Mouse (Mus musculus) bone marrow, adult 2 months (tissue): ENCODE results near the gene Cyp4f17. TPM values are rescaled to one million over a fixed set of nuclear protein-coding genes. Genes with fewer than 3 reads are reported as not detected.
"Not testable (repeated sequence)": the region's sequence is repeated elsewhere in the genome, so short reads cannot be mapped to it uniquely, and the experiment has no call there.

Experiments used
- H3K27ac ChIP-seq: fragments of 200-500 bp; 2 replicates; pipeline ENCODE4 v1.5.1; 2012; ENCODE audit warnings: low read depth, mild to moderate bottlenecking, control low read depth, inconsistent platforms, low read length; ENCODE audit not compliant: control insufficient read depth, poor library complexity, insufficient read depth
- H3K4me1 ChIP-seq: fragments of 200-500 bp; 2 replicates; pipeline ENCODE4 v1.6.1; 2011; ENCODE audit warnings: low read length; ENCODE audit not compliant: control insufficient read depth, insufficient read depth
- H3K4me3 ChIP-seq: fragments of 200-500 bp; replicated peaks from 2 replicates; pipeline ENCODE3; 2011; ENCODE audit warnings: mild to moderate bottlenecking, low read depth, low read length, control low read depth; ENCODE audit not compliant: control insufficient read depth
- CTCF ChIP-seq: fragments of 200-500 bp; IDR thresholded peaks from 2 replicates; pipeline ENCODE4 v1.5.1; 2011; ENCODE audit warnings: low read length, control low read depth; ENCODE audit not compliant: control insufficient read depth, insufficient read depth
- POLR2A ChIP-seq: fragments of 200-500 bp; IDR thresholded peaks from 2 replicates; pipeline ENCODE4 v1.6.1; 2011; ENCODE audit warnings: low read depth, mild to moderate bottlenecking, control low read depth, low read length, borderline replicate concordance; ENCODE audit not compliant: control insufficient read depth
- WGBS: fragments of 180-500 bp; shearing (Covaris S2); methylation state at CpG from one replicate; pipeline ENCODE4 v1.1.7; 2018; 5-methylcytosine and 5-hydroxymethylcytosine counted together
- polyA plus RNA-seq: library from polyadenylated mRNA; stranded (reverse); fragments of >200 nt; gene quantifications from 2 replicates; pipeline ENCODE4 v1.2.4, GENCODE M21; 2011; ENCODE audit warnings: low replicate concordance; ENCODE audit not compliant: missing spikeins, insufficient read depth, insufficient read length

Cyp4f17 gene
- polyA plus RNA-seq, 1 experiment, result 3.3 TPM

DNA sequence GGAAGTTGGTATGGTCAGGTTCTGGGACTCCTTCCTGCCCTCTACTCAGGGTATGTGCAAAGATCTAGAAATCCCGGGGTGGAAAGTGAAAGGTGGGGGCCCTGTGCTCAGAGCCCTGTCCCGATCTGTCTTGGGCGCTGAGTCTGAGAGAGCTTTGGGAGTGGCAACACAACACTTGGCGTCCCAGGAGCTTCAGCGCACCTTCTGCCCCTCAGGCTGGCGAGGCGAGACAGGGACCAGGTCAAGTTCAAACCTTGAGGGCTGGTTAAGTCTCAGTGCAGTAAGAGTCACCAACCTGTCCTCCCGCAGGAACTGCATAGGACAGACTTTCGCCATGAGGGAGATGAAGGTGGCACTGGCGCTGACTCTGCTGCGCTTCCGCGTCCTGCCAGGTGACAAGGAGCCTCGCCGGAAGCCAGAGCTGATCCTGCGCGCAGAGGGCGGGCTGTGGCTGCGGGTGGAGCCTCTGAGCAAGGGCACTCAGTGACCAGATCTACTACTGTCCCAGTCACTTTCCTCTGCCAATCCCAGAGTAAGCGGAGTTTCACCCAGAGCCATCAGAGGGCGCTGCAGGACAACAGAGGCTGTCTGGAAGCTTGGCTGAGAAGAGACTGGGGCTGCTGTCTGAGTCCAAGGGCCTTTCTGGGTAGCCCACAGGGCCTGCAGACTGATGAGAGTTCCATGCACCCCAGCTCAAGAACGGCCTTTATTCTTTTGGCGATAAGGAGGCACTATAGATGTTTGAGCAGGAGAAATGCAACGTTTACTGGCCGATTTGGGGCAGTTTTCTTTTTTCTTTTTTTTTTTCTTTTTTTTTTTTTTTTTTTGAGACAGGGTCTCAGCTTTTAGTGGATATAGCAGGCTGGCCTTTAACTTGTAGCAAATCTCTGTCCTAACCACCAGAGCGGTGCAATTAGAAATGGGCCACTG is 22.8 kb downstream of the Cyp4f17 start:
- TF ChIP-seq POLR2A (peak; percentile 39; the same call in 1 of the 2 replicates), CTCF (peak; percentile 94)
- Histone ChIP-seq H3K4me3 (peak overlapping the region; percentile 71), H3K4me1 (peaks cover 2% of the 10 kb centered on the region; the same call in 1 of the 2 replicates), H3K27ac (peak overlapping the region; percentile 47; the same call in 1 of the 2 replicates)
- 20% methylated on average over 26 of the region's 26 CpGs for WGBS

DNA sequence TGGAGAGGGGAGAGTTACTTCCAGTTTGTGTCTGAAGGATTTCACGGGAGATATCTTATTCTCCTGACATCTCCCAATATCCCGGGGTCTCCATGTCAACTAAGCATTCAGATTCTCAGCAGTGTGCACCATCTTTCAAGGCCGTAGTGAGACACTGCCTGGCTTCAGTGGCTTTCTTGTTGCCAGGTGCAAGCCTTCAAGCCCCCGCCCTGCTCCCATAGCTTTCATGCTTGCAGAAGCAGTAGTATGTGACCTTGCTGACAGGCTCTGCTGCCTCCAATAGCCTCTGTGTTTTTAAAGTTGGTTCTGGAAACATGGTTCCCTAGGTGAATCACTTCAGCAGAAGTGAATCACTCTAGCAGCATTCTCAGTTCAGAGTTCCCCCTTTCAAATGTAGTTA is 26.5 kb downstream of the Cyp4f17 start:
- WGBS, result 72% methylated on average over 4 of the region's 4 CpGs
- H3K27ac ChIP-seq, H3K4me1 ChIP-seq, H3K4me3 ChIP-seq: not testable (repeated sequence)

DNA sequence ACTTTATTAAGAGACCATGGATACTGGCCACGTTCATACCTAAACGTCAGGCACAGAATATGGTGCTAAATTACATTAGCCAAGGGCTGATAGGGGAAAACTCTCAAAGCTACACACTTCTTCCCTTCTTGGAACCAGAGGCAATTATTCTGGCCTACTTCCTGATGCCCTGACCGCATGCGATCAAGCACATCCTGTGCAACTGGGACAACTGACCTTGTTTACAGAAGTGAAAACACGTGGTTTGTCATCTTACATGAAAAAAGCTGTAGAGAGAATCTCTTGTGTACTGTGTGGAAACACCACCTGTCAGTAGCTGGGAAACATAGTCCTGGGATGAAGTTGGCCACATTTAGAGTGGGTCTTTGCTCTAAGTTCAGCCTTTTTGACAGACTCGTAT is 28.2 kb downstream of the Cyp4f17 start:
- 19% methylated on average over 6 of the region's 6 CpGs for WGBS
- TF ChIP-seq CTCF (no peak), POLR2A (no peak)

DNA sequence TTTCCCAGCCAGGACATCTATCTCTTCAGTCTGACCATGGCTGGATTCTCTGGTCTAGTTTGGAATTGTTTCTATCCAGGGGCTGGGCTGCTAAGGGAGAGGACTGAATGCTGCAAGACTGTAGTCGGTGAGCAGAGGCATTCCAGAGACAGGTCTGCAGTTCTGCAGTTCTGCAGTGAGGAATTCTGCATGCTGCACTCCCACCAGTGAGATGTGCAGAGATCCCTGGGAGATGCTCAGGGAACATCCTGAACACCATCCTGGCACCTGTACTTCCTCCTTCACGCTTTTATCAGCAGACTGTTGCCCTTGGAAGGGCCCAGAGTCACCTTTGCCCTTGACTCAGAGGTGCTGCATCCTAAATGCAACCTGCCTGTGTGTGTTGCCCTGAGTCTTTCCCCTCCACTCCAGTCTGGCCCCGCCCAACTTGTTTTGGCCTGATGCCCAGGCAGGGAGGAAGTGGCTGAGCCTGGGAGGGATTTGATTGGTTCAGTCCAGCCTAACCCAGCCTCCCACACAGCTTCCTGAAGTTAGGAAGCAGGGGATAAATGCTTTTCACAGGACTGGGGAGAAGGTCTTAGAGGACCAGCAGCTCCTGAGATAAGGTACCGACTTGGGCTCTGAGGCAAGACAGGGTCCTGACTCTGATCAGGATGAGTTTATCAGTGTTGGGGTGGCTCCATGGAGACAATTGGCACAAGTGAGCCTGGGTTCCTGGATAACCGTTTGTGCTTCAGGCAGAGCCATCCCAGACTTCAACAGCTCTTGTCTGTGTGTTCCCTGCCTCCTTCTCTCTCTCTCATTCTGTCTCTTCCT is 30.4 kb downstream of the Cyp4f17 start, which contains the start of gene Cyp4f16:
TSS of gene Cyp4f16 (plus strand) at position 508 of the 816 bp plus-strand sequence.
- peak within 1 kb of the TSS; percentile 55 for H3K4me3 ChIP-seq
- H3K4me1 ChIP-seq, H3K27ac ChIP-seq: not testable (repeated sequence)
- 5% methylated on average over 5 of the region's 5 CpGs for WGBS

More for the DNA sequence above, 28.2 kb downstream of the Cyp4f17 start:
- Histone ChIP-seq H3K4me1 (peaks cover 2% of the 10 kb centered on the region; the same call in 1 of the 2 replicates), H3K27ac (no peak overlapping the region), H3K4me3 (no peak overlapping the region)

DNA sequence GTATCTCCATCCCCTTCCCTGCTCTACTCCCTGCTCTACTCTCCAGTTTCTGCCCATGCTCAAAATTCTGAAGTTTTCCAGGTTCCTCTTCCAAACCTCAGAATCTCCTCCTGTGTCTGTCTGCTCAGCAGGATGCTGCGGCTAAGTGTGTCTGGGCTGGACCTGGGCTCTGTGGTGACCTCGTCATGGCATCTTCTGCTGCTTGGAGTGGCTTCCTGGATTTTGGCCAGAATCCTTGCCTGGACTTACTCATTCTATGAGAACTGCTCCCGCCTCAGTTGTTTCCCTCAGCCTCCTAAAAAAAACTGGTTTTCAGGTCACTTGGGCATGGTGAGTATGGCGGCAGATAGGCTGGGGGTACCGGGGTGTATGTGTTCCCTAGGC is 31.0 kb downstream of the Cyp4f17 start:
- 41% methylated on average over 5 of the region's 5 CpGs for WGBS
- no peak overlapping the region for H3K27ac ChIP-seq
- TF ChIP-seq POLR2A (no peak), CTCF (no peak)
- H3K4me3 ChIP-seq, result peak overlapping the region; percentile 55
- peaks cover 2% of the 10 kb centered on the region; the same call in 1 of the 2 replicates for H3K4me1 ChIP-seq

DNA sequence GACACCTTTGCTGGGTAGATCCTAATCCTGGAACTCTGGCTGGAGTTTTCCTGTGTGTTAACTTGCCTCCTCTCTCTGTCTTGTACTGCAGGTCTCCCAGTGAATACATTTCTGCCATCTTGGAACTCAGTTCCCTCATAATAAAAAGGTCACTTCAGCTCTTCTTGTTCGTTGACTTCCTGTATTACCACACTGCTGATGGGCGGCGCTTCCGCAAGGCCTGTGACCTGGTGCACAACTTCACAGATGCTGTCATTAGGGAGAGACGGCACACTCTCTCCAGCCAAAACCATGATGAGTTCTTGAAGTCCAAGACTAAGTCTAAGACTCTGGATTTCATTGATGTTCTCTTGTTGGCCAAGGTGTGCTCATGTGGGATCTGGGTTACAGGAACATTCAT is 38.9 kb downstream of the Cyp4f17 start:
- WGBS, result 62% methylated on average over 5 of the region's 5 CpGs

DNA sequence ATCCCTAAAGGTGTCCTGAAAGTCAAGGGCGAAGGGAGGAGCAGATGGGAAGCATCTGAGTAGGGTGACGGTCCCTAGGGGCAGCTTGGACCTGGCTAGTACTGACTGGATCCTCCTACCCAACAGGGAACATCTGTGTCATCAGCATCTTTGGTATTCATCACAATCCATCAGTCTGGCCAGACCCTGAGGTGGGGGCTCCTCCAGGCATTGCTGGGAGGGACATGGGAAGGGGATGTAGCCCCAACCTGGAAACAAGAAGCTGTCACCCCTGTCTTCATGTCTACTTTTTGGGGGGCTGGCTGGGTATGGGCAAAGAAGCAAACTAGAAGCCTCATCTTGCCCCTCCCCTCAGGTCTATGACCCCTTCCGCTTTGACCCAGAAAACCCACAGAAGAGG is 44.5 kb downstream of the Cyp4f17 start:
- H3K27ac ChIP-seq, H3K4me1 ChIP-seq, H3K4me3 ChIP-seq: not testable (repeated sequence)
- WGBS, result 87% methylated on average over 3 of the region's 3 CpGs

More for the DNA sequence above, 38.9 kb downstream of the Cyp4f17 start:
- H3K27ac ChIP-seq, H3K4me3 ChIP-seq, H3K4me1 ChIP-seq: not testable (repeated sequence)

DNA sequence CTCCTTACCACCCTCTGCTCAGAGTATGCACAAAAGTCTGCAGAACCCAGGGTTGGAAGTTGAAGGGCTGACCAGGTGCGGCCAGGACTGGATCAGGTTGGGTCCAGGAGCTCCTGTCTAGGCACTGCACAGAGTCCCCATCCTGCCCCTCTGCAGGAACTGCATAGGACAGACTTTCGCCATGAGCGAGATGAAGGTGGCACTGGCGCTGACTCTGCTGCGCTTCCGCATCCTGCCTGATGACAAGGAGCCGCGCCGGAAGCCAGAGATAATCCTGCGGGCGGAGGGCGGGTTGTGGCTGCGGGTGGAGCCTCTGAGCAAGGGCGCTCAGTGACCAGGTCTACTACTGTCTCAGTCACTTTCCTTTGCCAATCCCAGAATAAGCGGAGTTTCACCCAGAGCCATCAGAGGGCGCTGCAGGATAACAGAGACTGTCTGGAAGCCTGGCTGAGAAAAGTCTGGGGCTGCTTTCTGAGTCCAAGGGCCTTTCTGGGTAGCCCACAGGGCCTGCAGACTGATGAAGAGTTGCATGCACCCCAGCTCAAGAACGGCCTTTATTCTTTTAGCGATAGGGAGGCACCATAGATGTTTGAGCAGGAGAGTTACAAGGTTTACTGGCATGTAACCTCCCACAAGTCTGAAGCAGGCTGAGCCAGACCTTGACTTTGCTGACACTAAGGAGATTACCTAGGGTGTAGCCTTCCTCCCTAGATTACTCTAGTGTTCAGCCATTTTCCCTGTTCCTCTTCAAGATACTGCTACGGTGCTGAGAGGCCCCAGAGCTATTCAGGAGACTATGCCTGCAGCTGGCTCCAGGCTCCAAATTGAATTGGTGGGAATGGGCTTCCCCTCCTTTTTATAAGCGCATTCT is 45.3 kb downstream of the Cyp4f17 start:
- peak overlapping the region; percentile 17 for H3K4me3 ChIP-seq
- H3K27ac ChIP-seq, result no peak overlapping the region
- 61% methylated on average over 20 of the region's 20 CpGs for WGBS
- no peaks in the 10 kb centered on the region for H3K4me1 ChIP-seq
- TF ChIP-seq POLR2A (no peak), CTCF (peak; percentile 52; the same call in 1 of the 2 replicates)

DNA sequence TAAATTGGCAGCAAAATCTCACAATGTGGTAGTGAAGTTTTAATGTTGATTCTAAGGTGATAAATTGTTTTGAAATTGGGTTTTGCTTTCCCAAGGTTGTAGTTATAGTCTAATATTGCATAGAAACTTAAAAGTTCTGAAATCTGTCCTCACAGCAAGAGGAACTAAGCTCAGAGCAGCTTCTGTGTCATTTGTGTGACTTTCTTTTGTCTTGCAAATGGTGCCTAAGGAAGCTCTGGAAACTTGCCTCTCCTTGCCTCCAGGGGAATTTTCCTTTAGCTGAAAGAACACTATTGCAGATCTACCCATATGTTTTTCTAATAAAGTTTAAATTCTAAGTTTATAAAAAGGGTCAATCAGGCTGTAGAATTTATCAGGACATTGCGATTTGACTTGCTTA is 47.2 kb downstream of the Cyp4f17 start:
- 63% methylated on average over 1 of the region's 1 CpGs for WGBS
- H3K27ac ChIP-seq, H3K4me3 ChIP-seq, H3K4me1 ChIP-seq: not testable (repeated sequence)

DNA sequence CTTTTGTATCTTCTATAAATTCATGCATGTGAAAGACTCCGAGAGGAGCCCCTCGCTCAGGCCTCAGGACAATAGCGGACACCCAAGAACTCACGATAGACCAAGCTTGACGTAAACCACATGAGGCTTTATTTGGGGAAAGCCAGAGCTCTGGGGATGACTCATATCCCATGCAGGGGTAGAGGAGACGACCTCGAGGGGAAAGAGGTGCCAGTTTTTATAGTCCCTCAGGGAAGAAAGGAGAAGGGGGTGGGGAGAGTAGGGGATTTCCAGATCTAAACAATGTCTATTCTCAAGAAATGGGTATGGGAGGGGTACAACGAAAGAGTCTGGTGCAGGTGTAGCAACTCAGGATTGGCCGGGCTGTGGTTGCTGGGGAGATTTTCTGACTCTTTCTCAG is 48.5 kb downstream of the Cyp4f17 start:
- WGBS, result 59% methylated on average over 9 of the region's 9 CpGs
- not testable (repeated sequence) for H3K27ac ChIP-seq, H3K4me3 ChIP-seq, H3K4me1 ChIP-seq

DNA sequence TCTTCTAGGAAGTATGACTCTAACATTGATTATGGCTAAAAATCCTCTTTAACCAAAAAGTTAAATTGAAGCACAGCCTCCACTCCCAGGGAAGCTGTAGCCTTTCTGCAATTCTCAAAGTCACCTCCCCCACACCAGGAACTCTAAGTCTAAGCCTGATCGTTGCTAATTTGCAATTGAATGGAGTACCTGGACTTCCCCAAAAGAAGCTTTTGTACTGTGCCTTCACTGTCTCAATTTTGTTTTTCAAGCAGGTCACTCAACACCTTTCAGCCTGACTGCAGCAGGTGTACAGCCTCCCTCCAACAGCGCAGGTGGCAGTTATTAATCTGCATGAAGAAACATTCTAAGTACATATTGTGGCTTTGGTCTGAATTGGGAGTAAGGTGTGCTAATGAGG is 57.5 kb downstream of the Cyp4f17 start:
- WGBS, result 73% methylated on average over 2 of the region's 2 CpGs
- not testable (repeated sequence) for H3K4me1 ChIP-seq, H3K27ac ChIP-seq, H3K4me3 ChIP-seq
